Mouse (Mus musculus) kidney, adult 2 months (tissue): ENCODE results near the gene Cdk15.

Experiments used
- CTCF ChIP-seq: fragments of 200-500 bp; conservative IDR thresholded peaks from 2 replicates; pipeline ENCODE4 v1.5.1; 2011; ENCODE audit warnings: low read depth, mild to moderate bottlenecking, control low read depth, low read length, moderate library complexity, mixed read lengths; ENCODE audit not compliant: insufficient read depth, insufficient read length
- POLR2A ChIP-seq: fragments of 200-500 bp; IDR thresholded peaks from one replicate; pipeline ENCODE4 v1.6.1; 2011; ENCODE audit warnings: low read depth, low read length, control low read depth

- TF ChIP-seq POLR2A: no peak
- TF ChIP-seq CTCF: no peak
Observed at GRCm38 (mm10) chr1:59342146-59342545, 85.4 kb downstream of the Cdk15 start.
